Mouse (Mus musculus) CD4-positive helper T cell, adult 2 months (primary cell): ENCODE data around the gene Srp14.

Experiments used
- DNase-seq: peaks from one replicate; pipeline ENCODE4 v3.0.0-alpha.2; 2012; ENCODE audit warnings: low read depth, missing footprints, low spot score

Gene Srp14

GRCm38 (mm10) chr2:118490241-118491091, 11.0 kb upstream of the Srp14 start:
- DNase-seq: no peak

GRCm38 (mm10) chr2:118487806-118488205, 8.3 kb upstream of the Srp14 start:
- DNase-seq: peak; percentile 55

- DNase-seq: peak; percentile 73
Observed at GRCm38 (mm10) chr2:118486933-118487332, 7.4 kb upstream of the Srp14 start.

- DNase-seq: no peak
Observed at GRCm38 (mm10) chr2:118485415-118485814, 5.9 kb upstream of the Srp14 start.

GRCm38 (mm10) chr2:118484386-118484898, 4.9 kb upstream of the Srp14 start:
- no peak for DNase-seq

- DNase-seq: peak; percentile 40
Observed at GRCm38 (mm10) chr2:118483032-118483431, 3.5 kb upstream of the Srp14 start.

- DNase-seq: no peak
Observed at GRCm38 (mm10) chr2:118480886-118481285, 1.4 kb upstream of the Srp14 start.

GRCm38 (mm10) chr2:118478833-118479549, 520 bp downstream of the Srp14 start:
- DNase-seq: no peak

- no peak for DNase-seq
Observed at GRCm38 (mm10) chr2:118468354-118468753, 11.2 kb downstream of the Srp14 start.

GRCm38 (mm10) chr2:118466601-118467000, 12.9 kb downstream of the Srp14 start:
- no peak for DNase-seq

GRCm38 (mm10) chr2:118465894-118466293, 13.6 kb downstream of the Srp14 start:
- no peak for DNase-seq

GRCm38 (mm10) chr2:118464450-118464849, 15.1 kb downstream of the Srp14 start:
- DNase-seq: no peak

GRCm38 (mm10) chr2:118463480-118463879, 16.0 kb downstream of the Srp14 start:
- DNase-seq: no peak

GRCm38 (mm10) chr2:118461480-118462165, 17.9 kb downstream of the Srp14 start:
- no peak for DNase-seq

- no peak for DNase-seq
Observed at GRCm38 (mm10) chr2:118457463-118458261, 21.8 kb downstream of the Srp14 start.

GRCm38 (mm10) chr2:118457029-118457428, 22.5 kb downstream of the Srp14 start:
- DNase-seq: no peak

- DNase-seq: no peak
Observed at GRCm38 (mm10) chr2:118451056-118451455, 28.5 kb downstream of the Srp14 start.

- DNase-seq: peak; percentile 11
Observed at GRCm38 (mm10) chr2:118448181-118448580, 31.3 kb downstream of the Srp14 start.

GRCm38 (mm10) chr2:118445696-118446674, 33.5 kb downstream of the Srp14 start:
- DNase-seq: no peak

GRCm38 (mm10) chr2:118442723-118443122, 36.8 kb downstream of the Srp14 start:
- no peak for DNase-seq
